Mouse (Mus musculus) limb, embryonic 12.5 days (tissue): Measurements from ENCODE around the gene C130026I21Rik. TPM values are rescaled to one million over a fixed set of nuclear protein-coding genes. Genes with fewer than 3 reads are reported as not detected.
"Not testable (repeated sequence)": the region's sequence is repeated elsewhere in the genome, so short reads cannot be mapped to it uniquely, and the experiment has no call there.

Experiments used
- ATAC-seq: fragments of 200-750 bp; cut with Nextera tagmentation; 2 replicates; pipeline ENCODE4 v1.8.0; 2017; ENCODE audit warnings: low read depth, moderate TSS enrichment; ENCODE audit not compliant: insufficient number of reproducible peaks, insufficient read depth, low FRiP score, low TSS enrichment
- H3K27ac ChIP-seq: fragments of 300-500 bp; sonication (generic); 2 replicates; pipeline ENCODE4 v1.5.1; 2016; ENCODE audit warnings: mild to moderate bottlenecking, moderate library complexity
- H3K27me3 ChIP-seq: fragments of 300-500 bp; sonication (generic); 2 replicates; pipeline ENCODE4 v1.6.1; 2016; ENCODE audit warnings: mild to moderate bottlenecking, moderate library complexity
- H3K36me3 ChIP-seq: fragments of 300-500 bp; sonication (generic); 2 replicates; pipeline ENCODE4 v1.6.1; 2016; ENCODE audit warnings: mild to moderate bottlenecking, moderate library complexity
- H3K4me1 ChIP-seq: fragments of 300-500 bp; sonication (generic); replicated peaks from 2 replicates; pipeline ENCODE4 v1.6.1; 2016
- H3K4me2 ChIP-seq: fragments of 300-500 bp; sonication (generic); 2 replicates; pipeline ENCODE4 v1.6.1; 2016; ENCODE audit warnings: mild to moderate bottlenecking, moderate library complexity
- H3K4me3 ChIP-seq: fragments of 300-500 bp; sonication (generic); replicated peaks from 2 replicates; pipeline ENCODE4 v1.5.1; 2016; ENCODE audit warnings: mild to moderate bottlenecking
- H3K9ac ChIP-seq: fragments of 300-500 bp; sonication (generic); replicated peaks from 2 replicates; pipeline ENCODE4 v1.6.1; 2016; ENCODE audit warnings: mild to moderate bottlenecking, moderate library complexity
- H3K9me3 ChIP-seq: fragments of 300-500 bp; sonication (generic); 2 replicates; pipeline ENCODE4 v1.6.1; 2016; ENCODE audit warnings: mild to moderate bottlenecking, moderate library complexity
- WGBS: fragments of 180-500 bp; shearing (Covaris S2); methylation state at CpG from one replicate; pipeline ENCODE4 v1.1.7; 2016; 5-methylcytosine and 5-hydroxymethylcytosine counted together
- polyA plus RNA-seq: library from polyadenylated mRNA; unstranded; fragments of >200 nt; fragmentation: Nextera tagmentation; extraction: Ambion mirVana; gene quantifications from 2 replicates; pipeline ENCODE4 v1.2.1, GENCODE M21; 2016

Gene C130026I21Rik
- not detected in 2 replicates for polyA plus RNA-seq

- not testable (repeated sequence) for H3K4me3 ChIP-seq, H3K27me3 ChIP-seq, H3K36me3 ChIP-seq, H3K27ac ChIP-seq, H3K9ac ChIP-seq, H3K9me3 ChIP-seq, H3K4me2 ChIP-seq, ATAC-seq, H3K4me1 ChIP-seq
- no CpG with 5 or more reads among the region's 6 CpGs for WGBS
Measured at GRCm38 (mm10) chr1:85270466-85270865, at the start of gene C130026I21Rik. Gene C130026I21Rik (minus strand): TSS chr1:85270566.

- not testable (repeated sequence) for H3K27ac ChIP-seq, H3K4me2 ChIP-seq, H3K36me3 ChIP-seq, ATAC-seq, H3K9me3 ChIP-seq, H3K9ac ChIP-seq, H3K27me3 ChIP-seq, H3K4me3 ChIP-seq, H3K4me1 ChIP-seq
- 55% methylated on average over 4 of the region's 5 CpGs for WGBS
Measured at GRCm38 (mm10) chr1:85287063-85287462, 16.7 kb upstream of the C130026I21Rik start.

GRCm38 (mm10) chr1:85276421-85276820 is 6.1 kb upstream of the C130026I21Rik start:
- not testable (repeated sequence) for H3K27me3 ChIP-seq, H3K27ac ChIP-seq, H3K4me1 ChIP-seq, H3K4me3 ChIP-seq, ATAC-seq, H3K36me3 ChIP-seq, H3K4me2 ChIP-seq, H3K9me3 ChIP-seq, H3K9ac ChIP-seq
- 73% methylated on average over 4 of the region's 5 CpGs for WGBS

GRCm38 (mm10) chr1:85258634-85259033 is 11.7 kb downstream of the C130026I21Rik start:
- not testable (repeated sequence) for H3K4me3 ChIP-seq

GRCm38 (mm10) chr1:85255217-85255616 is 15.1 kb downstream of the C130026I21Rik start:
- WGBS, result 62% methylated on average over 2 of the region's 3 CpGs
- H3K27me3 ChIP-seq, H3K36me3 ChIP-seq, H3K4me2 ChIP-seq, H3K27ac ChIP-seq, H3K4me1 ChIP-seq, H3K4me3 ChIP-seq, H3K9ac ChIP-seq, ATAC-seq: not testable (repeated sequence)
- H3K9me3 ChIP-seq, result peaks cover 20% of the 10 kb centered on the region

More at GRCm38 (mm10) chr1:85258634-85259033, 11.7 kb downstream of the C130026I21Rik start:
- not testable (repeated sequence) for H3K27me3 ChIP-seq, H3K27ac ChIP-seq, H3K9ac ChIP-seq, ATAC-seq, H3K9me3 ChIP-seq, H3K4me2 ChIP-seq, H3K4me1 ChIP-seq, H3K36me3 ChIP-seq
- WGBS, result 58% methylated on average over 2 of the region's 2 CpGs

- not testable (repeated sequence) for ATAC-seq, H3K4me2 ChIP-seq, H3K27me3 ChIP-seq, H3K4me1 ChIP-seq, H3K27ac ChIP-seq, H3K4me3 ChIP-seq, H3K36me3 ChIP-seq, H3K9ac ChIP-seq
- peaks cover 34% of the 10 kb centered on the region for H3K9me3 ChIP-seq
- 77% methylated on average over 4 of the region's 4 CpGs for WGBS
Measured at GRCm38 (mm10) chr1:85251211-85251610, 19.2 kb downstream of the C130026I21Rik start.

- not testable (repeated sequence) for H3K4me2 ChIP-seq, H3K36me3 ChIP-seq, ATAC-seq, H3K27ac ChIP-seq, H3K4me3 ChIP-seq, H3K9ac ChIP-seq, H3K27me3 ChIP-seq, H3K4me1 ChIP-seq
- peaks cover 39% of the 10 kb centered on the region for H3K9me3 ChIP-seq
- WGBS, result 71% methylated on average over 3 of the region's 3 CpGs
Measured at GRCm38 (mm10) chr1:85248985-85249384, 21.4 kb downstream of the C130026I21Rik start.

GRCm38 (mm10) chr1:85246776-85247460 is 23.4 kb downstream of the C130026I21Rik start:
- not testable (repeated sequence) for H3K27ac ChIP-seq, H3K27me3 ChIP-seq, ATAC-seq, H3K36me3 ChIP-seq, H3K4me1 ChIP-seq, H3K4me3 ChIP-seq, H3K9ac ChIP-seq, H3K4me2 ChIP-seq
- peaks cover 48% of the 10 kb centered on the region for H3K9me3 ChIP-seq
- 73% methylated on average over 8 of the region's 8 CpGs for WGBS

GRCm38 (mm10) chr1:85246266-85246665 is 24.1 kb downstream of the C130026I21Rik start:
- ATAC-seq, result not testable (repeated sequence)
- 84% methylated on average over 5 of the region's 5 CpGs for WGBS
- H3K9me3 ChIP-seq, result peaks cover 43% of the 10 kb centered on the region

GRCm38 (mm10) chr1:85244941-85245340 is 25.4 kb downstream of the C130026I21Rik start:
- not testable (repeated sequence) for H3K9ac ChIP-seq, H3K27me3 ChIP-seq, H3K4me1 ChIP-seq, H3K27ac ChIP-seq, H3K4me3 ChIP-seq, H3K4me2 ChIP-seq, ATAC-seq, H3K36me3 ChIP-seq
- 68% methylated on average over 3 of the region's 4 CpGs for WGBS
- H3K9me3 ChIP-seq, result peaks cover 36% of the 10 kb centered on the region

More at GRCm38 (mm10) chr1:85246266-85246665, 24.1 kb downstream of the C130026I21Rik start:
- H3K27ac ChIP-seq, H3K27me3 ChIP-seq, H3K36me3 ChIP-seq, H3K4me2 ChIP-seq, H3K4me1 ChIP-seq, H3K9ac ChIP-seq, H3K4me3 ChIP-seq: not testable (repeated sequence)

- not testable (repeated sequence) for H3K9ac ChIP-seq, H3K4me1 ChIP-seq, H3K27me3 ChIP-seq, H3K4me3 ChIP-seq, H3K36me3 ChIP-seq, H3K27ac ChIP-seq, H3K4me2 ChIP-seq, ATAC-seq
- peaks cover 41% of the 10 kb centered on the region for H3K9me3 ChIP-seq
- 75% methylated on average over 2 of the region's 2 CpGs for WGBS
Measured at GRCm38 (mm10) chr1:85243023-85243422, 27.3 kb downstream of the C130026I21Rik start.
